Mouse (Mus musculus): ENCODE measurements around the gene Mfng. TPM values are rescaled to one million over a fixed set of nuclear protein-coding genes. Genes with fewer than 3 reads are reported as not detected.

The Mfng gene
- polyA plus RNA-seq, 1 experiment from 2014 or later, result 17.2 TPM

DNA sequence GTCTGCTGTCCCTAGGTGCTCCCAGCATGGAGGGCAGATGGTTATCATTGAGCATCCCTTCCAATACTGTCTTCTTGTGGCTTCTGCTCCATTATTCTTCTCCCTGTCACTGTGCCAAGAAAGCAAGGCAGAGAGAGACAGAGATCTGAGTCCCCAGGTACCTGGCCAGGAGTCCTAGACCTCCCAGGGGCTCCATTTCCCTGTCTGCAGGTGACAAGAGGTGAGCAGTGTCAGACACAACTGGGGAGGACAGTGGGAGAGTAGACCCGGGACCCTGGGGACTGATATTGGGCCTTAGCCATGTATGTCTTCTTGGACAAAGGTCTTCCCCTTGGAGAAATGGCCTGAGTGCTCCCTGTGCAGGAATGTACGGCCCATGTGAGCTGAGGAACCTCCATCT is 32.1 kb upstream of the Mfng start:
- Histone ChIP-seq H3K9ac (ENCODE audit: low read depth, low read length) (no peak overlapping the region), H3K4me3 (ENCODE audit: low read length) (no peak overlapping the region), H3K27me3 (replicated peaks; ENCODE audit: control insufficient read depth, insufficient read depth, low read length) (no peaks in the 10 kb centered on the region), H3K27ac (ENCODE audit: low read length) (no peak overlapping the region), H3K36me3 (ENCODE audit: control insufficient read depth, insufficient read depth, low read length) (no peaks in the 10 kb centered on the region), H3K4me1 (ENCODE audit: control insufficient read depth, insufficient read depth, low read length) (peaks cover 29% of the 10 kb centered on the region), H3K9me3 (ENCODE audit: control insufficient read depth, low read length) (no peaks in the 10 kb centered on the region), H3K4me2 (ENCODE audit: low read depth, low read length) (no peak overlapping the region)
- WGBS, result 71% methylated on average over 2 of the region's 2 CpGs
- no peak for ATAC-seq

DNA sequence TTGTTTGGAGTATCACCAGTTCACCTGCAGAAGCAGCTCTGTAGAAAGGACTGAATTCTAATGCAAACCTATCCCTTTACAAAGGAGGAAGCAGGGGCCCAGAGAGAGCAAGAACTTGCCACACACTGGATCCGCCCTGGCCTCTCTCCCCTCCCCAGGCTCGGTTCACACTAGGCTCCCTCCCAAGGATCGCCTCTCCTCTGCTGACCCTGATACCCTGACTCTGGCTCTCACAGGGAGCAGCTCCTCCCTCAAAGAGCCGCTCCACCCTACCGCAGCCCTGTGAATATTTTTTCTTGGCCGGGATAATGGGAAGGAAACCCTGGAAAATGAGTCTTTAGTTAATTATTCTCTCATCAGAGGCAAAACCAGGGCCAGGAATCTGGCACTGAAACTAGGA is 31.1 kb upstream of the Mfng start:
- Histone ChIP-seq H3K9ac (ENCODE audit: low read depth, low read length) (peak overlapping the region; percentile 17; the same call in 1 of the 2 replicates), H3K27me3 (replicated peaks; ENCODE audit: control insufficient read depth, insufficient read depth, low read length) (no peaks in the 10 kb centered on the region), H3K27ac (ENCODE audit: low read length) (peak overlapping the region; percentile 93), H3K4me1 (ENCODE audit: control insufficient read depth, insufficient read depth, low read length) (peaks cover 29% of the 10 kb centered on the region), H3K4me2 (ENCODE audit: low read depth, low read length) (peak overlapping the region; percentile 97; the same call in 1 of the 2 replicates), H3K9me3 (ENCODE audit: control insufficient read depth, low read length) (no peaks in the 10 kb centered on the region), H3K36me3 (ENCODE audit: control insufficient read depth, insufficient read depth, low read length) (no peaks in the 10 kb centered on the region), H3K4me3 (ENCODE audit: low read length) (peak overlapping the region; percentile 6; the same call in 1 of the 2 replicates)
- WGBS, result 15% methylated on average over 6 of the region's 6 CpGs
- peak; percentile 67 for ATAC-seq

DNA sequence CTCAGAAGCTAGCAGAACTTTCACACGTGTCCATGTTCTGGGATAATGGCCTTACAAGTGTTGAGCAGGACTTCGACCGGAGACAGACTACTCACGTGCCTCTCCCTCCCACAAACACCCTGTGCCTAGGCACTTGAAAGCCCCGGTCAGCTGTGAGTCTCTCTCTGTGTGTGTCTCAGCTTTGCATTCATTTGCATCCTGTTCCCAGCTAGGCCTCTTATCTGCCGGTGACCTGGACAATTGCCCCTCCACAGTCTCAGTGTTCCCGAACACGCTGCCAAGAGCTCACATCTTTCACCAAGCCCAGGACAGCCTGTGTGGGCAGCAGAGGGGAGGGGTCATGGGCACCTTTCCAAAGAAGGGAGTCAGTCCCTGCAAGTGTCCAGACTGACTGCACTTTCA is 30.2 kb upstream of the Mfng start:
- H3K4me3 ChIP-seq (ENCODE audit: low read length), result peak overlapping the region; percentile 75

DNA sequence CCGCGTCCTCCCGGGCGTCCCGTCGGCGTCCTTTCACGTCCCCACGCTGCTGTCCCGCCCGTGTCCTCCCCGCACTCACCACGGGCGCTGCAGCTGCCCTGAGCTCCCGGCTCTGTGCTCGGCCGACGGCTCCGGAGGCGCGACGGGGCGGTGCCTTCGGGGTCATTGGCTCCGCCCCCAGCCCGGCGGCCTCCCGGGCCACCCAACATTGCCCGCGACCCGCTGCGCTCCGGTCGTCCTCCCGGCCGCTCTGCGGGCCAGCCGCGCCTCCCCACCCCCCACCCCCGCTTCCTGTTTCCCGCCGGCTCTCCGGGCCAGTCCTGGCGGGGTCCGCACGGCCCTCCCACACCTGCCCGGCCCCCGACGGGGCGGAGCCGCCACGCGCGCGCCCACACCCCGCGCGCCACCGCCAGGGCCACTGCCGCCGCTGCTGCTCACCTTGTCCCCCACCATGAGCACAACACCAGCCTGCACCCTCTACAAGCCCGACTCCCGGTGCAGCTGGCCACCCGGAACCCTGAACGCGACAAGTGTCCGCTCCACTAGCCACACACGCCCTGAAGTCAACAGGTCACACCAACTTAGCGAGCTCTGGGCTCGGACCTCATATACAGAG is 29.6 kb upstream of the Mfng start, which contains the start of gene Card10:
TSS of gene Card10 (minus strand) at position 267 of the 616 bp plus-strand sequence.
- 1% methylated on average over 66 of the region's 70 CpGs for WGBS
- H3K4me2 ChIP-seq (ENCODE audit: low read depth, low read length), result peak within 1 kb of the TSS; percentile 97
- H3K4me1 ChIP-seq (ENCODE audit: control insufficient read depth, insufficient read depth, low read length), result peaks cover 29% of the 10 kb centered on the region
- peak within 1 kb of the TSS; percentile 80 for H3K9ac ChIP-seq (ENCODE audit: low read depth, low read length)
- peak within 1 kb of the TSS; percentile 93 for H3K27ac ChIP-seq (ENCODE audit: low read length)
- H3K36me3 ChIP-seq (ENCODE audit: control insufficient read depth, insufficient read depth, low read length), result no peaks in the 10 kb centered on the region
- H3K9me3 ChIP-seq (ENCODE audit: control insufficient read depth, low read length), result no peaks in the 10 kb centered on the region
- peak; percentile 74 for ATAC-seq
- H3K27me3 ChIP-seq (replicated peaks; ENCODE audit: control insufficient read depth, insufficient read depth, low read length), result no peaks in the 10 kb centered on the region
- peak within 1 kb of the TSS; percentile 75 for H3K4me3 ChIP-seq (ENCODE audit: low read length)

More for the DNA sequence above, 30.2 kb upstream of the Mfng start:
- no peaks in the 10 kb centered on the region for H3K9me3 ChIP-seq (ENCODE audit: control insufficient read depth, low read length)
- no peaks in the 10 kb centered on the region for H3K36me3 ChIP-seq (ENCODE audit: control insufficient read depth, insufficient read depth, low read length)
- peak overlapping the region; percentile 93 for H3K27ac ChIP-seq (ENCODE audit: low read length)
- H3K9ac ChIP-seq (ENCODE audit: low read depth, low read length), result peak overlapping the region; percentile 80
- peak; percentile 47 for ATAC-seq
- 10% methylated on average over 8 of the region's 8 CpGs for WGBS
- peak overlapping the region; percentile 97 for H3K4me2 ChIP-seq (ENCODE audit: low read depth, low read length)
- H3K27me3 ChIP-seq (replicated peaks; ENCODE audit: control insufficient read depth, insufficient read depth, low read length), result no peaks in the 10 kb centered on the region
- H3K4me1 ChIP-seq (ENCODE audit: control insufficient read depth, insufficient read depth, low read length), result peaks cover 29% of the 10 kb centered on the region

DNA sequence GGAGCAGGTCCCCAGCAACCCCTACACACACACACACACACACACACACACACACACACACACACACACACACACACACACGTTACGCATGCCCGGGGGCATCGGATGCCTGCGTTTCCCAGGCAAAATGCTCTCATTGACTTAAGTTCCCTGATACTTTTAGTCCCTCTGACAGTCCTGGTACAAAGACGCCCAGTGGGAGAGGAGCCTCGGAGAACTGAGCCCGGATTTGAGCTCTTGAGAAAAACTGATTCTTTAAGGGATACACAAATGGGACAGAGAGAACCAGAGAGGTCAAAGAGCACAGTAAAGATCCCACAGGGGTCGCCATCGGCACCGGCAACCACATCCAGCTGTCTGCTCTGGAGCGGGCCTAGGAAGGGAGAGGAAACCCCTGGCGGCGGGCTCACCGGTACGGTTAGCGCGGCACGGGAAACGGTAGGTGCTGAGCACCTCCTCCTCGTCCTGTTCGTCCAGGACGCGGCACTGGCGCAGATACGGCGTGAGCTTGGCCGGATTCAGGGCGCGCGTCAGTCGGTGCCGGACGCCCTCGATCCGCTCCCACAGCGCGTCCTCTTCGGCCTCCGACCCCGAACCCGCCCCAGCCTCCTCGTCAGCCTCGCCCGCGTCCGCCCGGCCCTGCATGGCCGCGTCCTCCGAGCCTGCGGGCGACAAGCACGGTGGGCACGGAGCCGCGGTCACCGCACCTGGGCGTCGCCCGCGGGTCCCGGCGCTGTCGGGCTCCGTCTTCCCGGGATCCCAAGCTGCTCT is 28.9 kb upstream of the Mfng start:
- Histone ChIP-seq H3K27ac (ENCODE audit: low read length) (peak overlapping the region; percentile 93), H3K27me3 (replicated peaks; ENCODE audit: control insufficient read depth, insufficient read depth, low read length) (no peaks in the 10 kb centered on the region), H3K4me3 (ENCODE audit: low read length) (peak overlapping the region; percentile 75), H3K4me2 (ENCODE audit: low read depth, low read length) (peak overlapping the region; percentile 97), H3K9me3 (ENCODE audit: control insufficient read depth, low read length) (no peaks in the 10 kb centered on the region), H3K4me1 (ENCODE audit: control insufficient read depth, insufficient read depth, low read length) (peaks cover 28% of the 10 kb centered on the region), H3K9ac (ENCODE audit: low read depth, low read length) (peak overlapping the region; percentile 80), H3K36me3 (ENCODE audit: control insufficient read depth, insufficient read depth, low read length) (no peaks in the 10 kb centered on the region)
- 3% methylated on average over 61 of the region's 67 CpGs for WGBS
- peak; percentile 10 for ATAC-seq

DNA sequence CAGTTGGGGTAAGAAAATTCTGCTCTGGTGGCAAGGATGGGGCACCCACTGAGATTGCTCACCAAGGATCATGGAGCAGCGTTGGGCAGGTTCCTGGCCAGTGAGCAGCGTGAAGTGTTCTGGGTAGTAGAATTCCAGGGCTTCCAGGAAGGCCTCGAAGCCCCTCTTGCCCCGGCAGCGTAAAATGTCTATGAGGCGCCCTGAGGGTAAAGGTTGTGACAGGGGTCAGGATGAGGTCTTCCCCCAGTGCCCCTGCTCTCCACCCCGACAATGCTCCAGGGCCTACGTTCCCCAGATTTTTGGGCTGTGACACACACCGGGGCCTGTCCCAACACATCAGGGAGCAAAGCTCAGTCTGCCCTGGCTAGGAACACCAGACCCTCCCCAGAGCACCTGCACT is 28.3 kb upstream of the Mfng start:
- no peaks in the 10 kb centered on the region for H3K36me3 ChIP-seq (ENCODE audit: control insufficient read depth, insufficient read depth, low read length)
- no peak overlapping the region for H3K27ac ChIP-seq (ENCODE audit: low read length)
- H3K9me3 ChIP-seq (ENCODE audit: control insufficient read depth, low read length), result no peaks in the 10 kb centered on the region
- 69% methylated on average over 9 of the region's 9 CpGs for WGBS
- no peaks in the 10 kb centered on the region for H3K27me3 ChIP-seq (replicated peaks; ENCODE audit: control insufficient read depth, insufficient read depth, low read length)
- peak overlapping the region; percentile 80 for H3K9ac ChIP-seq (ENCODE audit: low read depth, low read length)
- H3K4me2 ChIP-seq (ENCODE audit: low read depth, low read length), result peak overlapping the region; percentile 97
- H3K4me1 ChIP-seq (ENCODE audit: control insufficient read depth, insufficient read depth, low read length), result peaks cover 25% of the 10 kb centered on the region
- H3K4me3 ChIP-seq (ENCODE audit: low read length), result peak overlapping the region; percentile 75
- no peak for ATAC-seq

DNA sequence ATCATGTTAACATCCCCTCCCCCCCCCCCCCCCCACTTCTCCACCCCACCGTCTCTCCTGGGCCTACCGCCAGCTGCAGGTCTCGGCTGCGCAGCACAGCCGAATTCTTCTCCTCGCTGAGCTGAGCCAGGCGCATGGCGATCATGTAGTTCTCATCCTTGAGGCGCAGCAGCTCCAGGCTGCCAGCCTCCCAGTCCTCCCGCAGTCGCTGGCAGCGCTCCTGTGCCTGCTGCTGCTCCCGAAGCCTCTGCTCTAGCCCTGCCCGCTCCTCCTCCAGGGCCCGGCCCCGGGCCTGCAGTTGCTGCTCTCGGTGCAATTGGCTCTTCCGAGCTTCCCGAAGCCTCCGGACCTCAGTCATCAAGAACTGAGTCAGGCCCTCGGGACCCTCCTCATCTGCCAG is 25.8 kb upstream of the Mfng start:
- no peak overlapping the region for H3K9ac ChIP-seq (ENCODE audit: low read depth, low read length)
- no peak for ATAC-seq
- WGBS, result 48% methylated on average over 21 of the region's 21 CpGs
- H3K4me1 ChIP-seq (ENCODE audit: control insufficient read depth, insufficient read depth, low read length), result peaks cover 27% of the 10 kb centered on the region
- no peaks in the 10 kb centered on the region for H3K36me3 ChIP-seq (ENCODE audit: control insufficient read depth, insufficient read depth, low read length)
- no peak overlapping the region for H3K4me2 ChIP-seq (ENCODE audit: low read depth, low read length)
- no peak overlapping the region for H3K4me3 ChIP-seq (ENCODE audit: low read length)
- H3K9me3 ChIP-seq (ENCODE audit: control insufficient read depth, low read length), result no peaks in the 10 kb centered on the region
- no peaks in the 10 kb centered on the region for H3K27me3 ChIP-seq (replicated peaks; ENCODE audit: control insufficient read depth, insufficient read depth, low read length)
- no peak overlapping the region for H3K27ac ChIP-seq (ENCODE audit: low read length)

DNA sequence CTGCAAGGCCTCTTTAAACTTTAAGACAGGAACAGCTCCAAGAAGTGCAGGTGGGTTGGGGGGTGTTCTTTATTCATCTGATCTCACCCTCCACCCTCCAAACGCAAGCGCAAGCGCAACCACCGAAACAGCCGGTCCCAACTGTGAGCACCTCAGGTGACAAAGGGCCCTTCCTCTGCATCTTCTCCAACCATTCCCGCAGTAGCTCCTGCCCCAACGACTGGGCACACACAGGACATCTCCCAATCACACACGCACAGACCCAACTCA is 23.7 kb upstream of the Mfng start:
- H3K9me3 ChIP-seq (ENCODE audit: control insufficient read depth, low read length), result no peaks in the 10 kb centered on the region
- no peak overlapping the region for H3K4me2 ChIP-seq (ENCODE audit: low read depth, low read length)
- no peaks in the 10 kb centered on the region for H3K36me3 ChIP-seq (ENCODE audit: control insufficient read depth, insufficient read depth, low read length)
- H3K4me1 ChIP-seq (ENCODE audit: control insufficient read depth, insufficient read depth, low read length), result peaks cover 14% of the 10 kb centered on the region
- no peak overlapping the region for H3K27ac ChIP-seq (ENCODE audit: low read length)
- H3K4me3 ChIP-seq (ENCODE audit: low read length), result no peak overlapping the region
- no peak for ATAC-seq
- 90% methylated on average over 8 of the region's 8 CpGs for WGBS
- H3K27me3 ChIP-seq (replicated peaks; ENCODE audit: control insufficient read depth, insufficient read depth, low read length), result no peaks in the 10 kb centered on the region
- H3K9ac ChIP-seq (ENCODE audit: low read depth, low read length), result no peak overlapping the region

DNA sequence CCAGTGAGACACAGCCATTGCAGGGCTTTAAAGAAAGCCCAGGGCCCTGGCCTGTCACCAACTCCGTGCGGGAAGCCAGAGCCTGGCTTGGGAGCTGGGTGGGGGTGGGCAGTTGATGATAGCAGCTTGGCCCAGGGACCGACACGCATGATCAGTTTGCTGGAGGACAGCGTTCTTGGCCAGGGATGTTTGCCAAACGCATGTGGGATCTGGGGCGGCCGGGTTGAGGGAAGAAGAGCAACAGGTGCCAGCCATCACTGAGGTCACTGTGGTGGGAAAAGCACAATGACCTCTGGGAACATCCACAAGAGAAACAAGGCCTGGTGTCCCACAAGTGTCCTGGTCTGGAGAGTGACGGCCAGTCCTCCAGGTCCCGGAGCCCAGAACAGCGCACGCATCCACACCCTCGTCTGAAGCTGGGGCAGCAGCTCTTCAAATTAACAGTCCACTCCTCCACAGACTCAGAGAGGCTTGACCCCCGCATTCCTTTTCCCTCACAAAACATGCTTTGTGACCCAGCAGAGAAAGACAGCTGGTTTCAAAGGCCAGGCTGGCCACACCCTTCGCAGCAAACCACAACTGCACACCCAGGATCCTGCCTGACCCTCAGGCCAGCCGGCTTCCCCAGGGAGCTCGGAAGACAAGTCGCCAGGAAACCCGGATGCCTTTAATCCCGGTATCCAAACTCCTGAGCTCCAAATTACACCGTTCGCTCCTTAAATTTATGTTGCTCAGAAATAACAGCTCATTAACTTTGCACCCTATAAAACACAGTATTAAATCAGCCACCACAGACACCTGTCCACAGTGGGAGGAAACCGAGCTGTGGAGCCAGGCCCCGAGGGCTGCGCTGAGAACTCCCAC is 23.2 kb upstream of the Mfng start:
- Histone ChIP-seq H3K9me3 (ENCODE audit: control insufficient read depth, low read length) (no peaks in the 10 kb centered on the region), H3K27me3 (replicated peaks; ENCODE audit: control insufficient read depth, insufficient read depth, low read length) (no peaks in the 10 kb centered on the region), H3K27ac (ENCODE audit: low read length) (no peak overlapping the region), H3K4me3 (ENCODE audit: low read length) (no peak overlapping the region), H3K4me1 (ENCODE audit: control insufficient read depth, insufficient read depth, low read length) (peaks cover 10% of the 10 kb centered on the region), H3K36me3 (ENCODE audit: control insufficient read depth, insufficient read depth, low read length) (no peaks in the 10 kb centered on the region), H3K9ac (ENCODE audit: low read depth, low read length) (no peak overlapping the region), H3K4me2 (ENCODE audit: low read depth, low read length) (no peak overlapping the region)
- WGBS, result 45% methylated on average over 25 of the region's 25 CpGs
- peak; percentile 31; the same call in 1 of the 2 replicates for ATAC-seq

Measured in intestine, embryonic 16.5 days (tissue).